Mouse (Mus musculus) erythroblast, embryonic 14.5 days (primary cell): ENCODE measurements around the gene Ppp5c.

Experiments used
- GATA1 ChIP-seq: IDR thresholded peaks from 2 replicates; pipeline ENCODE4 v1.6.1; 2012; ENCODE audit warnings: low read length, inconsistent platforms, mixed read lengths
- TAL1 ChIP-seq: IDR thresholded peaks from 3 replicates; pipeline ENCODE4 v1.6.1; 2012; ENCODE audit warnings: low read length, inconsistent platforms, mixed read lengths

GRCm38 (mm10) chr7:17009326-17010009, 18.3 kb downstream of the Ppp5c start:
- TF ChIP-seq GATA1, result no peak
- TF ChIP-seq TAL1, result no peak
